In the genomic region with DNA sequence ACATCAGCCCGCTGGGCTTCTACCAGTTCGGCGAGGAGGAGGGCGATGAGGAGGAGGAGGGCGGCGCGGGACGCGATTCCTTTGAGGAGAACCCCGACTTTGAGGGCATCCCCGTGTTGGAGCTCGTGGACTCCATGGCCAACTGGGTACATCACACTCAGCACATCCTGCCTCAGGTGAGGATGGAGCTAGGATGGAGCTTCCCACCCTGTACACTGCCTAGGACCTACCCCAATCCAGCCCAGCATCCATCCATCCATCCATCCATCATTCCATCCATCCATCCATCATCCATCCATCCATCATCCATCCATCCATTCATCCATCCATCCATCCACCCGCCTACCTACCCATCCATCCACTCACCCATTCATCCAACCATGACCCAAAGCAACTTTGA, we compare ENCODE assay signal across 12 mouse cellular contexts. TPM values are rescaled to one million over a fixed set of nuclear protein-coding genes. Genes with fewer than 3 reads are reported as not detected.
A peak's percentile ranks its signal among the peaks of the same experiment; 100 is the strongest.
DNase-seq lines count a peak whose midpoint lies in the region; ATAC-seq and TF ChIP-seq lines count a peak whose summit lies in the region.
"Had no signal": no experiment of that assay in that cellular context is flagged by ENCODE, and none has a peak within 500 bp of the region (broad histone marks: within the 10 kb centered on the region; RNA-seq: fewer than 3 reads in every experiment).

No protein-coding gene starts in this region.

- TF ChIP-seq POLR2A in limb, embryonic 14.5 days (IDR thresholded peaks at IDR 0.05; ENCODE audit: borderline replicate concordance, extremely low read depth, insufficient read depth, insufficient read length), result no peak

- 0 out of 2 replicates have a peak overlapping the region, but pooled peaks have one; percentile 15 for H3K4me2 ChIP-seq in forebrain, embryonic 12.5 days
- no peak overlapping the region for H3K4me2 ChIP-seq in forebrain, embryonic 14.5 days (ENCODE audit: low read length)
- H3K4me2 ChIP-seq in kidney, embryonic 16.5 days (replicated peaks; ENCODE audit: low read depth, low read length), result peak overlapping the region; percentile 4; the same call in 1 of the 2 replicates
- peak overlapping the region; percentile 24; the same call in 1 of the 2 replicates for H3K4me2 ChIP-seq in embryonic facial prominence, embryonic 12.5 days (replicated peaks)
- peak overlapping the region; percentile 25; the same call in 1 of the 2 replicates for H3K4me2 ChIP-seq in limb, embryonic 14.5 days (replicated peaks; ENCODE audit: low read depth, low read length, severe bottlenecking)

- H3K27ac ChIP-seq in forebrain, embryonic 12.5 days, result no peak overlapping the region
- no peak overlapping the region for H3K27ac ChIP-seq in forebrain, embryonic 14.5 days (ENCODE audit: low read depth, low read length)
- no peak overlapping the region for H3K27ac ChIP-seq in kidney, embryonic 16.5 days (ENCODE audit: low read length)
- no peak overlapping the region for H3K27ac ChIP-seq in embryonic facial prominence, embryonic 12.5 days
- H3K27ac ChIP-seq in limb, embryonic 14.5 days (replicated peaks; ENCODE audit: low read depth, low read length), result no peak overlapping the region

- 56% methylated on average over 13 of the region's 13 CpGs for WGBS in forebrain, embryonic 12.5 days
- 65% methylated on average over 13 of the region's 13 CpGs for WGBS in forebrain, embryonic 14.5 days
- 44% methylated on average over 13 of the region's 13 CpGs for WGBS in kidney, embryonic 16.5 days
- 58% methylated on average over 13 of the region's 13 CpGs for WGBS in embryonic facial prominence, embryonic 12.5 days
- WGBS in limb, embryonic 14.5 days, result 44% methylated on average over 13 of the region's 13 CpGs

- DNase-seq in forebrain, embryonic 14.5 days (ENCODE audit: low spot score), result no peak
- DNase-seq in kidney, postnatal 25 days, result no peak
- DNase-seq in limb, embryonic 14.5 days (ENCODE audit: low spot score), result no peak
- DNase-seq: adrenal gland, adult 8-10 months; gastrocnemius, postnatal 14 days; kidney, postnatal 10 days had no signal

- H3K4me1 ChIP-seq in forebrain, embryonic 12.5 days, result no peaks in the 10 kb centered on the region
- H3K4me1 ChIP-seq in forebrain, embryonic 14.5 days (ENCODE audit: control insufficient read depth, insufficient read depth, low read length), result no peaks in the 10 kb centered on the region
- no peaks in the 10 kb centered on the region for H3K4me1 ChIP-seq in kidney, embryonic 16.5 days (ENCODE audit: insufficient read depth, low read length)
- H3K4me1 ChIP-seq in embryonic facial prominence, embryonic 12.5 days, result 0 out of 2 replicates have a peak, but pooled peaks cover 4% of the 10 kb centered on the region
- no peaks in the 10 kb centered on the region for H3K4me1 ChIP-seq in limb, embryonic 14.5 days (ENCODE audit: control insufficient read depth, insufficient read depth, low read length)

- no peaks in the 10 kb centered on the region for H3K36me3 ChIP-seq in forebrain, embryonic 12.5 days (replicated peaks)
- no peaks in the 10 kb centered on the region for H3K36me3 ChIP-seq in forebrain, embryonic 14.5 days (ENCODE audit: control insufficient read depth, insufficient read depth, low read length)
- no peaks in the 10 kb centered on the region for H3K36me3 ChIP-seq in kidney, embryonic 16.5 days (ENCODE audit: insufficient read depth, low read length)
- no peaks in the 10 kb centered on the region for H3K36me3 ChIP-seq in embryonic facial prominence, embryonic 12.5 days
- H3K36me3 ChIP-seq in limb, embryonic 14.5 days (ENCODE audit: control insufficient read depth, insufficient read depth, low read length), result no peaks in the 10 kb centered on the region

- no peak overlapping the region for H3K4me3 ChIP-seq in forebrain, embryonic 12.5 days (replicated peaks)
- H3K4me3 ChIP-seq in forebrain, embryonic 14.5 days (ENCODE audit: low read depth, low read length), result no peak overlapping the region
- H3K4me3 ChIP-seq in kidney, embryonic 16.5 days (ENCODE audit: low read length), result peak overlapping the region; percentile 18; the same call in 1 of the 2 replicates
- H3K4me3 ChIP-seq in embryonic facial prominence, embryonic 12.5 days, result peak overlapping the region; percentile 15; the same call in 1 of the 2 replicates
- peak overlapping the region; percentile 14 for H3K4me3 ChIP-seq in limb, embryonic 14.5 days (replicated peaks; ENCODE audit: low read length)

- H3K9ac ChIP-seq in forebrain, embryonic 12.5 days, result no peak overlapping the region
- no peak overlapping the region for H3K9ac ChIP-seq in forebrain, embryonic 14.5 days (ENCODE audit: low read length)
- H3K9ac ChIP-seq in kidney, embryonic 16.5 days (replicated peaks; ENCODE audit: low read length), result 0 out of 2 replicates have a peak overlapping the region, but pooled peaks have one; percentile 8
- H3K9ac ChIP-seq in embryonic facial prominence, embryonic 12.5 days, result no peak overlapping the region
- H3K9ac ChIP-seq in limb, embryonic 14.5 days (ENCODE audit: low read depth, low read length, severe bottlenecking), result no peak overlapping the region

- ATAC-seq in forebrain, embryonic 12.5 days (ENCODE audit: low FRiP score), result no peak
- ATAC-seq in forebrain, embryonic 14.5 days, result no peak
- peak; percentile 52; the same call in 1 of the 2 replicates for ATAC-seq in kidney, embryonic 16.5 days (ENCODE audit: low FRiP score, low TSS enrichment)
- 0 out of 2 replicates have a peak, but pooled peaks have one; percentile 72 for ATAC-seq in embryonic facial prominence, embryonic 12.5 days (ENCODE audit: insufficient number of reproducible peaks, insufficient read depth, low FRiP score, low TSS enrichment)
- ATAC-seq in limb, embryonic 14.5 days (ENCODE audit: low FRiP score, low read depth), result no peak
- ATAC-seq in frontal cortex, adult (ENCODE audit: low TSS enrichment), result no peak
- ATAC-seq in megakaryocyte-erythroid progenitor cell, adult 5-6 weeks (replicated peaks; ENCODE audit: low FRiP score, low TSS enrichment, poor library complexity, severe bottlenecking), result no peak

- peaks cover 35% of the 10 kb centered on the region for H3K27me3 ChIP-seq in forebrain, embryonic 12.5 days
- peaks cover 13% of the 10 kb centered on the region for H3K27me3 ChIP-seq in forebrain, embryonic 14.5 days (replicated peaks; ENCODE audit: control insufficient read depth, insufficient read depth, low read length)
- peaks cover 32% of the 10 kb centered on the region for H3K27me3 ChIP-seq in kidney, embryonic 16.5 days (ENCODE audit: insufficient read depth, low read length)
- peaks cover 37% of the 10 kb centered on the region for H3K27me3 ChIP-seq in embryonic facial prominence, embryonic 12.5 days
- H3K27me3 ChIP-seq in limb, embryonic 14.5 days (ENCODE audit: control insufficient read depth, insufficient read depth, low read length), result peaks cover 31% of the 10 kb centered on the region

- H3K9me3 ChIP-seq in forebrain, embryonic 12.5 days, result no peaks in the 10 kb centered on the region
- H3K9me3 ChIP-seq in forebrain, embryonic 14.5 days (replicated peaks; ENCODE audit: control insufficient read depth, low read length), result no peaks in the 10 kb centered on the region
- H3K9me3 ChIP-seq in kidney, embryonic 16.5 days (ENCODE audit: low read length), result no peaks in the 10 kb centered on the region
- H3K9me3 ChIP-seq in embryonic facial prominence, embryonic 12.5 days, result no peaks in the 10 kb centered on the region
- no peaks in the 10 kb centered on the region for H3K9me3 ChIP-seq in limb, embryonic 14.5 days (ENCODE audit: control insufficient read depth, low read length)

RNA-seq across cellular contexts. Expression of a gene that starts 10.1 kb away (rescaled TPM):
- polyA plus RNA-seq in forebrain, embryonic 12.5 days (2016; fragmentation: Nextera tagmentation; extraction: Ambion mirVana), result 18.2 and 19.0 TPM in 2 replicates
- polyA plus RNA-seq in forebrain, embryonic 14.5 days (2014; fragmentation: Nextera tagmentation; extraction: Ambion mirVana), result 28.0 and 29.1 TPM in 2 replicates
- 15.5 and 16.8 TPM in 2 replicates for polyA plus RNA-seq in kidney, embryonic 16.5 days (2015; fragmentation: Nextera tagmentation; extraction: Ambion mirVana)
- polyA plus RNA-seq in embryonic facial prominence, embryonic 12.5 days (2016; fragmentation: Nextera tagmentation; extraction: Ambion mirVana), result 18.8 and 23.1 TPM in 2 replicates
- polyA plus RNA-seq in limb, embryonic 14.5 days (2012; rRNA removed), result 126 and 167 TPM in 2 replicates
- polyA plus RNA-seq in limb, embryonic 14.5 days (2014; fragmentation: Nextera tagmentation; extraction: Ambion mirVana), result 21.8 and 26.5 TPM in 2 replicates
- total RNA-seq in megakaryocyte-erythroid progenitor cell, adult 5-6 weeks (2014; fragmentation: Nextera tagmentation), result 28.5 and 29.2 TPM in 2 replicates
- 7.7 and 10.6 TPM in 2 replicates for total RNA-seq in megakaryocyte-erythroid progenitor cell, adult 5-6 weeks (2017)

RNA-seq across cellular contexts. Expression of a gene that starts 11.4 kb away (rescaled TPM):
- not detected in 2 replicates for polyA plus RNA-seq in forebrain, embryonic 12.5 days (2016; fragmentation: Nextera tagmentation; extraction: Ambion mirVana)
- polyA plus RNA-seq in forebrain, embryonic 14.5 days (2014; fragmentation: Nextera tagmentation; extraction: Ambion mirVana), result not detected in 2 replicates
- polyA plus RNA-seq in kidney, embryonic 16.5 days (2015; fragmentation: Nextera tagmentation; extraction: Ambion mirVana), result not detected in 2 replicates
- polyA plus RNA-seq in embryonic facial prominence, embryonic 12.5 days (2016; fragmentation: Nextera tagmentation; extraction: Ambion mirVana), result not detected in 2 replicates
- 0.04 and 0.12 TPM in 2 replicates for polyA plus RNA-seq in limb, embryonic 14.5 days (2012; rRNA removed)
- not detected in 2 replicates for polyA plus RNA-seq in limb, embryonic 14.5 days (2014; fragmentation: Nextera tagmentation; extraction: Ambion mirVana)
- total RNA-seq in megakaryocyte-erythroid progenitor cell, adult 5-6 weeks (2014; fragmentation: Nextera tagmentation), result not detected in 2 replicates
- total RNA-seq in megakaryocyte-erythroid progenitor cell, adult 5-6 weeks (2017), result not detected in 2 replicates
- total RNA-seq: gastrocnemius, postnatal 14 days had no signal
- polyA plus RNA-seq: embryonic facial prominence, embryonic 11.5 days had no signal

RNA-seq across cellular contexts. Expression of a gene that starts 17.8 kb away (rescaled TPM):
- 10.6 and 12.3 TPM in 2 replicates for polyA plus RNA-seq in forebrain, embryonic 12.5 days (2016; fragmentation: Nextera tagmentation; extraction: Ambion mirVana)
- polyA plus RNA-seq in forebrain, embryonic 14.5 days (2014; fragmentation: Nextera tagmentation; extraction: Ambion mirVana), result 4.4 and 7.8 TPM in 2 replicates
- polyA plus RNA-seq in kidney, embryonic 16.5 days (2015; fragmentation: Nextera tagmentation; extraction: Ambion mirVana), result 17.2 and 27.5 TPM in 2 replicates
- 17.5 and 19.1 TPM in 2 replicates for polyA plus RNA-seq in embryonic facial prominence, embryonic 12.5 days (2016; fragmentation: Nextera tagmentation; extraction: Ambion mirVana)
- polyA plus RNA-seq in limb, embryonic 14.5 days (2012; rRNA removed), result 143 and 177 TPM in 2 replicates
- polyA plus RNA-seq in limb, embryonic 14.5 days (2014; fragmentation: Nextera tagmentation; extraction: Ambion mirVana), result 33.1 and 37.1 TPM in 2 replicates
- 15.1 and 19.8 TPM in 2 replicates for total RNA-seq in megakaryocyte-erythroid progenitor cell, adult 5-6 weeks (2014; fragmentation: Nextera tagmentation)
- 3.9 and 7.5 TPM in 2 replicates for total RNA-seq in megakaryocyte-erythroid progenitor cell, adult 5-6 weeks (2017)

RNA-seq across cellular contexts. Expression of a gene that starts 28.5 kb away (rescaled TPM):
- polyA plus RNA-seq in forebrain, embryonic 12.5 days (2016; fragmentation: Nextera tagmentation; extraction: Ambion mirVana), result 5.8 and 7.3 TPM in 2 replicates
- 2.4 and 3.5 TPM in 2 replicates for polyA plus RNA-seq in forebrain, embryonic 14.5 days (2014; fragmentation: Nextera tagmentation; extraction: Ambion mirVana)
- polyA plus RNA-seq in kidney, embryonic 16.5 days (2015; fragmentation: Nextera tagmentation; extraction: Ambion mirVana), result 9.5 and 10.5 TPM in 2 replicates
- polyA plus RNA-seq in embryonic facial prominence, embryonic 12.5 days (2016; fragmentation: Nextera tagmentation; extraction: Ambion mirVana), result 16.6 and 16.9 TPM in 2 replicates
- polyA plus RNA-seq in limb, embryonic 14.5 days (2012; rRNA removed), result 103 and 157 TPM in 2 replicates
- polyA plus RNA-seq in limb, embryonic 14.5 days (2014; fragmentation: Nextera tagmentation; extraction: Ambion mirVana), result 19.1 and 20.3 TPM in 2 replicates
- 8.9 and 10.1 TPM in 2 replicates for total RNA-seq in megakaryocyte-erythroid progenitor cell, adult 5-6 weeks (2014; fragmentation: Nextera tagmentation)
- total RNA-seq in megakaryocyte-erythroid progenitor cell, adult 5-6 weeks (2017), result 2.1 and 2.2 TPM in 2 replicates

RNA-seq across cellular contexts. Expression of a gene that starts 41.7 kb away (rescaled TPM):
- 50.6 and 53.2 TPM in 2 replicates for polyA plus RNA-seq in forebrain, embryonic 12.5 days (2016; fragmentation: Nextera tagmentation; extraction: Ambion mirVana)
- 19.1 and 22.7 TPM in 2 replicates for polyA plus RNA-seq in forebrain, embryonic 14.5 days (2014; fragmentation: Nextera tagmentation; extraction: Ambion mirVana)
- polyA plus RNA-seq in kidney, embryonic 16.5 days (2015; fragmentation: Nextera tagmentation; extraction: Ambion mirVana), result 34.0 and 35.6 TPM in 2 replicates
- polyA plus RNA-seq in embryonic facial prominence, embryonic 12.5 days (2016; fragmentation: Nextera tagmentation; extraction: Ambion mirVana), result 51.8 and 56.5 TPM in 2 replicates
- polyA plus RNA-seq in limb, embryonic 14.5 days (2012; rRNA removed), result 97.0 and 113 TPM in 2 replicates
- polyA plus RNA-seq in limb, embryonic 14.5 days (2014; fragmentation: Nextera tagmentation; extraction: Ambion mirVana), result 23.0 and 27.5 TPM in 2 replicates
- total RNA-seq in megakaryocyte-erythroid progenitor cell, adult 5-6 weeks (2014; fragmentation: Nextera tagmentation), result 73.9 and 91.0 TPM in 2 replicates
- 35.3 and 52.2 TPM in 2 replicates for total RNA-seq in megakaryocyte-erythroid progenitor cell, adult 5-6 weeks (2017)

Comparison
In these comparisons a context has a peak if more than half of its experiments do, and no peak if none do; other contexts are left out.
1. ATAC-seq: peak in kidney, embryonic 16.5 days (single experiment) and embryonic facial prominence, embryonic 12.5 days (single experiment); none in forebrain, embryonic 12.5 days (single experiment), forebrain, embryonic 14.5 days (single experiment), limb, embryonic 14.5 days (single experiment), frontal cortex, adult (single experiment) and megakaryocyte-erythroid progenitor cell, adult 5-6 weeks (single experiment).
2. H3K4me3 ChIP-seq: peak in kidney, embryonic 16.5 days (single experiment), embryonic facial prominence, embryonic 12.5 days (single experiment) and limb, embryonic 14.5 days (single experiment); none in forebrain, embryonic 12.5 days (single experiment) and forebrain, embryonic 14.5 days (single experiment).